ENCODE assay signal across 39 mouse cellular contexts in the genomic region with DNA sequence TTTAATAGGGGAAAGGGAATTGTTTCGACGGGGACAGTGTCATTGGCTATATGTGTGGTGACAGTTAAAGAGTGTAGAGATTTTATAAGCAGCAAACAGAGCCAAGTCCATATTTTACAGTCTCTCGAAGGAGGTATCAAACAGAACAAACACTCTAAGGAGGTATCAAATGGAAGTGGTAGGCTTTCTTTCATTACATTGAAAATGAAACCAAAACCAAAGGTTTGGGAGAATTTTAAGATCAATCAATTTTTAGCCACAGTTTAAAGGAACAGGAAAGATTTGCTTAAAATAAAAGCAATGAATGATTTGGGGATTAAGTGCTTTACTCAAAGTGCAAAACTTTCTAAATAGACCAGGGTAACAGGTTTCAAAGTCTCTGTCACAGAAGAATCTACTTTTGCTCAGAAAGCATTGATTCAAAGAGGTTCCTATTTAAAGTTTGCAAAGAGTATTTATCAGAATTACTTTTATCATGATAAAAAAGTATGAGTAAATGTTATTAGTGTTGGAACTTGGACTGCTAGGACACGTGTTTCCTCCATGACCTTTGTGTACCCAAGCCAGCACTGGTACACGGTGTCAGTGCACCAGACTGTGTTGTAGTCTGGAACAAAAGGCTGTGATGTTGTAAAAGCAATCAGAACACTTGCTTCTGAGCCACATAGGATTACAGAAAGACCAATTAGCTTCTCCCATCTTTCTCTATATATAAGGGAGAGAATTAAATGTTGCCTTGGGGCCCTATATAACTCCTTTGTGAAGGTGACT. TPM values are rescaled to one million over a fixed set of nuclear protein-coding genes. Genes with fewer than 3 reads are reported as not detected.
A peak's percentile ranks its signal among the peaks of the same experiment; 100 is the strongest.
DNase-seq lines count a peak whose midpoint lies in the region; ATAC-seq and TF ChIP-seq lines count a peak whose summit lies in the region.
"Had no signal": no experiment of that assay in that cellular context is flagged by ENCODE, and none has a peak within 500 bp of the region (broad histone marks: within the 10 kb centered on the region; RNA-seq: fewer than 3 reads in every experiment).

No protein-coding gene starts in this region.

- no peaks in the 10 kb centered on the region for H3K27me3 ChIP-seq in limb, embryonic 11.5 days (ENCODE audit: control insufficient read depth, insufficient read depth, low read length)
- H3K27me3 ChIP-seq in limb, embryonic 10.5 days (ENCODE audit: low read depth, poor library complexity, severe bottlenecking) = no peaks in the 10 kb centered on the region
- H3K27me3 ChIP-seq in stomach, postnatal 0 days (ENCODE audit: control insufficient read depth, insufficient read depth, low read length) = no peaks in the 10 kb centered on the region
- H3K27me3 ChIP-seq: embryonic facial prominence, embryonic 12.5 days; forebrain, embryonic 15.5 days; heart, embryonic 12.5 days; limb, embryonic 15.5 days; midbrain, embryonic 13.5 days; stomach, embryonic 15.5 days had no signal

- TF ChIP-seq EP300 in stomach, postnatal 0 days (optimal IDR thresholded peaks at IDR 0.05) = no peak

- no peak overlapping the region for H3K4me3 ChIP-seq in limb, embryonic 11.5 days (ENCODE audit: low read depth, low read length)
- H3K4me3 ChIP-seq in limb, embryonic 10.5 days = no peak overlapping the region
- no peak overlapping the region for H3K4me3 ChIP-seq in stomach, postnatal 0 days (ENCODE audit: low read depth, low read length)
- H3K4me3 ChIP-seq: embryonic facial prominence, embryonic 12.5 days; forebrain, embryonic 10.5 days; forebrain, embryonic 15.5 days; heart, adult 2 months; heart, embryonic 12.5 days; limb, embryonic 15.5 days; midbrain, embryonic 13.5 days; stomach, embryonic 15.5 days had no signal

- no peak for TF ChIP-seq CTCF in stomach, postnatal 0 days (IDR thresholded peaks at IDR 0.05; ENCODE audit: low read depth)

- no peaks in the 10 kb centered on the region for H3K36me3 ChIP-seq in limb, embryonic 11.5 days (ENCODE audit: control insufficient read depth, insufficient read depth, low read length)
- H3K36me3 ChIP-seq in limb, embryonic 10.5 days = no peaks in the 10 kb centered on the region
- no peaks in the 10 kb centered on the region for H3K36me3 ChIP-seq in stomach, postnatal 0 days (ENCODE audit: control insufficient read depth, insufficient read depth, low read length)
- H3K36me3 ChIP-seq: embryonic facial prominence, embryonic 12.5 days; forebrain, embryonic 10.5 days; forebrain, embryonic 15.5 days; G1E; heart, embryonic 12.5 days; limb, embryonic 15.5 days; midbrain, embryonic 13.5 days; stomach, embryonic 15.5 days had no signal

- no peak overlapping the region for H3K4me2 ChIP-seq in limb, embryonic 11.5 days (ENCODE audit: low read depth, severe bottlenecking)
- no peak overlapping the region for H3K4me2 ChIP-seq in stomach, postnatal 0 days (replicated peaks; ENCODE audit: low read depth)
- H3K4me2 ChIP-seq: embryonic facial prominence, embryonic 12.5 days; forebrain, embryonic 15.5 days; heart, embryonic 12.5 days; hindbrain, embryonic 14.5 days; limb, embryonic 15.5 days; midbrain, embryonic 13.5 days; stomach, embryonic 15.5 days had no signal

- peak; percentile 5 for DNase-seq in limb, embryonic 11.5 days (ENCODE audit: low spot score)
- DNase-seq in limb, embryonic 10.5 days (ENCODE audit: low spot score) = no peak
- peak; percentile 26 for DNase-seq in stomach, postnatal 0 days (ENCODE audit: low spot score)
- no peak for DNase-seq in adrenal gland, postnatal 4 days (ENCODE audit: low spot score in 2 of 2)
- DNase-seq in left cerebral cortex, adult 8-10 months (ENCODE audit: low spot score in 2 of 2) = no peak
- DNase-seq: adrenal gland, postnatal 14 days; cerebellum, adult 11-12 months; cerebellum, adult 9-11 months; embryo, embryonic 11 days; gastrocnemius, postnatal 36 days; heart, adult 2 months; kidney, adult 9 months; kidney, postnatal 25 days; right cerebral cortex, postnatal 25 days; thymus, postnatal 14 days had no signal

- 86% methylated on average over 5 of the region's 5 CpGs for WGBS in limb, embryonic 11.5 days
- 87% methylated on average over 5 of the region's 5 CpGs for WGBS in limb, embryonic 10.5 days
- 55% methylated on average over 5 of the region's 5 CpGs for WGBS in stomach, postnatal 0 days

- no peak for ATAC-seq in limb, embryonic 11.5 days (ENCODE audit: insufficient number of reproducible peaks, low FRiP score, low TSS enrichment, low read depth)
- ATAC-seq in CD4-positive, CD25-positive, alpha-beta regulatory T cell, adult 4 months = peak; percentile 90
- peak; percentile 80 for ATAC-seq in inflammation-experienced regulatory T-cells, adult 6 months
- peak; percentile 72; the same call in 1 of the 2 replicates for ATAC-seq in stomach, postnatal 0 days (ENCODE audit: low FRiP score, low TSS enrichment)
- ATAC-seq: forebrain, embryonic 15.5 days; lung, postnatal 0 days; midbrain, embryonic 13.5 days had no signal

- H3K27ac ChIP-seq in limb, embryonic 11.5 days (replicated peaks; ENCODE audit: low read depth, low read length) = no peak overlapping the region
- H3K27ac ChIP-seq in limb, embryonic 10.5 days = no peak overlapping the region
- no peak overlapping the region for H3K27ac ChIP-seq in stomach, postnatal 0 days (replicated peaks)
- H3K27ac ChIP-seq: embryonic facial prominence, embryonic 12.5 days; forebrain, embryonic 10.5 days; forebrain, embryonic 15.5 days; heart, adult 2 months; hindbrain, embryonic 14.5 days; limb, embryonic 15.5 days; macrophage; midbrain, embryonic 13.5 days; stomach, embryonic 15.5 days had no signal

- H3K4me1 ChIP-seq in limb, embryonic 11.5 days (ENCODE audit: control insufficient read depth, insufficient read depth, low read length) = no peaks in the 10 kb centered on the region
- no peaks in the 10 kb centered on the region for H3K4me1 ChIP-seq in limb, embryonic 10.5 days
- H3K4me1 ChIP-seq in stomach, postnatal 0 days (replicated peaks; ENCODE audit: control insufficient read depth, insufficient read depth) = no peaks in the 10 kb centered on the region
- H3K4me1 ChIP-seq: embryonic facial prominence, embryonic 12.5 days; forebrain, embryonic 10.5 days; forebrain, embryonic 15.5 days; heart, embryonic 12.5 days; limb, embryonic 15.5 days; midbrain, embryonic 13.5 days; stomach, embryonic 15.5 days had no signal

- H3K9ac ChIP-seq in limb, embryonic 11.5 days (ENCODE audit: low read length) = no peak overlapping the region
- H3K9ac ChIP-seq in stomach, postnatal 0 days (ENCODE audit: low read length) = no peak overlapping the region
- H3K9ac ChIP-seq: embryonic facial prominence, embryonic 12.5 days; forebrain, embryonic 15.5 days; heart, embryonic 12.5 days; hindbrain, embryonic 14.5 days; limb, embryonic 15.5 days; midbrain, embryonic 13.5 days; stomach, embryonic 15.5 days had no signal

- no peaks in the 10 kb centered on the region for H3K9me3 ChIP-seq in limb, embryonic 11.5 days (ENCODE audit: control insufficient read depth, low read length)
- no peaks in the 10 kb centered on the region for H3K9me3 ChIP-seq in limb, embryonic 10.5 days (replicated peaks)
- no peaks in the 10 kb centered on the region for H3K9me3 ChIP-seq in stomach, postnatal 0 days (ENCODE audit: control insufficient read depth, low read length)
- H3K9me3 ChIP-seq: embryonic facial prominence, embryonic 12.5 days; forebrain, embryonic 10.5 days; forebrain, embryonic 15.5 days; G1E; heart, embryonic 12.5 days; limb, embryonic 15.5 days; midbrain, embryonic 13.5 days; stomach, embryonic 15.5 days had no signal

RNA-seq across cellular contexts. Expression of a gene that starts 17.8 kb away (rescaled TPM):
- polyA plus RNA-seq in limb, embryonic 11.5 days (2014; fragmentation: Nextera tagmentation; extraction: Ambion mirVana) = 46.6 and 49.8 TPM in 2 replicates
- polyA plus RNA-seq in limb, embryonic 10.5 days (2016; fragmentation: Nextera tagmentation; extraction: Ambion mirVana) = 31.4 and 39.9 TPM in 2 replicates
- polyA plus RNA-seq in CD4-positive, CD25-positive, alpha-beta regulatory T cell, adult 4 months (2017; shearing (Covaris generic)) = 10 to 100 TPM; 26.7 to 28.0 TPM
- 10 to 100 TPM; 27.3 to 31.7 (median 29.8) TPM for polyA plus RNA-seq in inflammation-experienced regulatory T-cells, adult 6 months (2017; shearing (Covaris generic))
- 29.5 and 29.9 TPM in 2 replicates for polyA plus RNA-seq in stomach, postnatal 0 days (2015; fragmentation: Nextera tagmentation; extraction: Ambion mirVana)
- 10 to 100 TPM; 22.2 to 27.0 TPM for total RNA-seq in adrenal gland, postnatal 4 days (2021)
- total RNA-seq in left cerebral cortex, adult 8-10 months (2022) = 10 to 100 TPM; 11.2 to 18.9 (median 14.7) TPM

RNA-seq across cellular contexts. Expression of a gene that starts 28.2 kb away (rescaled TPM):
- not detected in 2 replicates for polyA plus RNA-seq in limb, embryonic 11.5 days (2014; fragmentation: Nextera tagmentation; extraction: Ambion mirVana)
- not detected in 2 replicates for polyA plus RNA-seq in limb, embryonic 10.5 days (2016; fragmentation: Nextera tagmentation; extraction: Ambion mirVana)
- polyA plus RNA-seq in CD4-positive, CD25-positive, alpha-beta regulatory T cell, adult 4 months (2017; shearing (Covaris generic)) = not detected
- polyA plus RNA-seq in inflammation-experienced regulatory T-cells, adult 6 months (2017; shearing (Covaris generic)) = not detected
- polyA plus RNA-seq in stomach, postnatal 0 days (2015; fragmentation: Nextera tagmentation; extraction: Ambion mirVana) = not detected in 2 replicates
- under 1 TPM in 1 of 2 experiments, not detected in 1; 0.31 TPM for total RNA-seq in adrenal gland, postnatal 4 days (2021)
- total RNA-seq in left cerebral cortex, adult 8-10 months (2022) = under 1 TPM in 1 of 4 experiments, not detected in 3; 0.36 TPM
- total RNA-seq: adrenal gland, postnatal 14 days; G1E; gastrocnemius, adult 18-20 months; gastrocnemius, postnatal 36 days; heart, adult 2 months; hematopoietic stem cell, adult 5-6 weeks; layer of hippocampus, adult 18-20 months; left cerebral cortex, adult 18-20 months; left cerebral cortex, postnatal 25 days; monocyte, adult 5-6 weeks; neutrophil, adult 5-6 weeks had no signal
- polyA plus RNA-seq: embryonic facial prominence, embryonic 12.5 days; forebrain, embryonic 10.5 days; G1E; heart, adult 2 months; heart, embryonic 12.5 days; heart, postnatal 0 days; intestine, embryonic 14.5 days; limb, embryonic 15.5 days; liver, embryonic 16.5 days; lung, postnatal 0 days; macrophage; midbrain, embryonic 13.5 days; neural tube, embryonic 11.5 days; stomach, embryonic 15.5 days had no signal

Comparison
In these comparisons a context has a peak if more than half of its experiments do, and no peak if none do; other contexts are left out.
1. DNase-seq: peak in limb, embryonic 11.5 days (single experiment) and stomach, postnatal 0 days (single experiment); none in limb, embryonic 10.5 days (single experiment), adrenal gland, postnatal 4 days (0 of 2) and left cerebral cortex, adult 8-10 months (0 of 2).